Mouse (Mus musculus): ENCODE data around the gene Cmtm7. TPM values are rescaled to one million over a fixed set of nuclear protein-coding genes. Genes with fewer than 3 reads are reported as not detected.

The Cmtm7 gene
- polyA plus RNA-seq, 1 experiment: 95.8 TPM

DNA sequence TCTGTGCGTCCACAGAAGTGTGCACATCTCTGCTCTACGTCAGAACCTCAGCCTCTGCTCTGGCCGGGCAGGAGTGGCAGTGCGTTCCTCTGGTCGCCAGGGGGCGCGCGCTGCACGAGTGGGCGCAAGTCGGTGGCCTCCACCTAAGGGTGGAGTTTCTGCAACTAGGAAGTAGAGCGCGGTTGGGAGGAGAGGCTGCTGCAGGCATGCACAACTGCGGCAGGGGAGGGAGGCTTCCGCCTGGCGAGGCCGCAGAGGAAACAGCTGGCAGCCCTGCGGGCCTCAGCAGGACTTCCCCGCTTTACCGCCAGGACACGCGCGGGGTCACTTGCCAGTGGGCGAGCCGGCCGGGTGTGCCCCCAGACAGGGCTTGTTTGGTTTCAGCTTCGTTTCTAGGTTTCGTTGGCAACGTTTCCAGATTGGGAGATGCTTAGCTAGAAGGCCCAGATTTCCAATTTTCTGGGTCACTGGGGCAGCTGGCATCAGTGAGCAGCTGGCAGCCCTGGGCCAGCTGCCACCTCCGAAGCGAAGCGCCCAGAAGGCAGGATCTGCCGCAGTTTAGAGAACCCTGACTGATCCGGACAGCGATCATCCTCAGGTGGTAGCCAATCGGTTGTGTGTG lies 28.7 kb downstream of the Cmtm7 start:
- TF ChIP-seq POLR2A (IDR thresholded peaks at IDR 0.05; ENCODE audit: low read depth, low read length): peak; percentile 84
- peak; percentile 96 for TF ChIP-seq CTCF (IDR thresholded peaks at IDR 0.05; ENCODE audit: borderline replicate concordance, insufficient read depth, low read length)

DNA sequence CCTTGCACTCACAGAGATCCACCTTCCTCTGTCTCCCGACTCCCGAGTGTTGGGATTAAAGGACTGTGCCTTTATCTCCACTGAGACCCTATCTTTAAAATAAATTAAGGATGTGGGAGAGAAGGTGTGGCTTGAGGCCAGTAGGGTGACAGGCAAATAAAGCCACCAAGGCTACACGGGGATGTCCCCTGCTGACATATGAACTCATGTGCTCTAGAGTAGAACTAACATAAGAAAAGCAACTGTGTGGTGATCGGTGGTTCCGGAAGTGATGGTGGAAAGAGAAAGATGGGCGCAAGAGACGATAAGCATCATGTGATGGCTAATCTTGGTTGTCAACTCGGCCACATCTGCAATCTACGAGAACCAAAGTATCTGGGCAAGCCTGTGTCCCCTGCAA lies 29.3 kb downstream of the Cmtm7 start:
- Histone ChIP-seq H3K4me1 (ENCODE audit: control insufficient read depth, insufficient read depth, low read length) (no peaks in the 10 kb centered on the region), H3K4me3 (ENCODE audit: insufficient read depth, low read length) (no peak overlapping the region), H3K27ac (ENCODE audit: insufficient read depth, low read length) (no peak overlapping the region)
- no peak for TF ChIP-seq CTCF (IDR thresholded peaks at IDR 0.05; ENCODE audit: borderline replicate concordance, insufficient read depth, low read length)
- TF ChIP-seq POLR2A (IDR thresholded peaks at IDR 0.05; ENCODE audit: low read depth, low read length): no peak

More for the DNA sequence above, 28.7 kb downstream of the Cmtm7 start:
- peak overlapping the region; percentile 51 for H3K27ac ChIP-seq (ENCODE audit: insufficient read depth, low read length)
- H3K4me1 ChIP-seq (ENCODE audit: control insufficient read depth, insufficient read depth, low read length): no peaks in the 10 kb centered on the region
- H3K4me3 ChIP-seq (ENCODE audit: insufficient read depth, low read length): peak overlapping the region; percentile 39

DNA sequence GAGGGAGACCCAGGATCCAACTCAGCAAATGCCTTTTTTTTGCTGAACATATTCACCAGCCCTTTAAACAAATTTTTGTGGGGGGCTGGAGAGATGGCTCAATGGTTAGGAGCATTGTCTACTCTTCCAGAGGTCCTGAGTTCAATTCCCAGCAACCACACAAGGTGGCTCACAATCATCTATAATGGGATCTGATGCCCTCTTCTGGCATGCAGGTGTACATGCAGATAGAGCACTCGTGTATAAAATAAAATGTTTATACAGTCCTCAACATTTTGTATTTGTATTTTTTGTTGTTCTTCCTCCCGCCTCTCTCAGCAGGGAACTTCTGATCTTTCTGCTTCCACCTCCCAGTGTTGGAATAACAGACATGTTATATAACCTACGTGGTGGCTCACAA lies 30.1 kb downstream of the Cmtm7 start:
- H3K4me3 ChIP-seq (ENCODE audit: insufficient read depth, low read length): no peak overlapping the region
- TF ChIP-seq POLR2A (IDR thresholded peaks at IDR 0.05; ENCODE audit: low read depth, low read length): no peak
- no peak overlapping the region for H3K27ac ChIP-seq (ENCODE audit: insufficient read depth, low read length)
- no peaks in the 10 kb centered on the region for H3K4me1 ChIP-seq (ENCODE audit: control insufficient read depth, insufficient read depth, low read length)

DNA sequence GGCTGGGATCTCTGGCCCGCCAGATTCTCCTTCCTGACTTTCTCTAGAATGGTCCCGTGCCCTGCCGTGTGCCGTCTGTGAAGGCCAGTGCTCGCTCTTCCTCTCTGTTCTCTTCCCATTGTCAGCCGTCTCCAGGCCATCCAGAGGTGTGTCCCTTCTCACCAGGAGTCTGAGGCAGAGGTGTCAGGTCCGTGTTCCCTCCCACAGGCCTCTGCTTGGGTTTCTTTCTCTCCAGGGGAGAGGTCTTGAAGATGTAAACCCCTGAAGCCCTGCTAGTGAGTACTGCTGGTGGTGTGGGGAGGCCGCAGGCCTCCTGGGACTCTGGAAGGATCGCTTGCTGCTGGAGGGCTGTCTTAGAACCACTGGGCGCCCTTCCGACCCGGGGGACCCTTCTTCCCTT lies 34.2 kb downstream of the Cmtm7 start:
- no peaks in the 10 kb centered on the region for H3K4me1 ChIP-seq (ENCODE audit: control insufficient read depth, insufficient read depth, low read length)
- H3K27ac ChIP-seq (ENCODE audit: insufficient read depth, low read length): no peak overlapping the region
- H3K4me3 ChIP-seq (ENCODE audit: insufficient read depth, low read length): no peak overlapping the region
- TF ChIP-seq CTCF (IDR thresholded peaks at IDR 0.05; ENCODE audit: borderline replicate concordance, insufficient read depth, low read length): no peak
- no peak for TF ChIP-seq POLR2A (IDR thresholded peaks at IDR 0.05; ENCODE audit: low read depth, low read length)

DNA sequence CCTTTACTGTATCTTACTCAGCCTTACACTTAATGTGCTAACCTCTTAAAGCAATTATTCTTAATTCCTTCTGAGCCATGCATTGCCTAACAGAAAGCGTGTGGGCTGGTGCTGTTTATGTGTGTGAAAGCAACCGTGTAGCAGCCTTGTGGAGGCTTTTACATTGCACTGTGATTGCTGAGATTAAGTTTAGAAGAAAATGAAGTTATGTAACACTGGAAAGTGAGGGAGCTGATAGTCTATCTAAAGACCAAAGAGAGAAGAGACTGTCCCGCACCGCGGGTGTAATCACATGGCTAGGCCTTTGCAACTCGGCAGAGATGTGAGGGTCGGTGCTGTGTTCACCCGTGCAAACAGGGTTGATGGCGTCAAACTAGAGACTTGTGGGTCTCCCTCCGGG lies 34.6 kb downstream of the Cmtm7 start:
- TF ChIP-seq CTCF (IDR thresholded peaks at IDR 0.05; ENCODE audit: borderline replicate concordance, insufficient read depth, low read length) (no peak), POLR2A (IDR thresholded peaks at IDR 0.05; ENCODE audit: low read depth, low read length) (no peak)
- no peak overlapping the region for H3K27ac ChIP-seq (ENCODE audit: insufficient read depth, low read length)
- H3K4me1 ChIP-seq (ENCODE audit: control insufficient read depth, insufficient read depth, low read length): no peaks in the 10 kb centered on the region
- H3K4me3 ChIP-seq (ENCODE audit: insufficient read depth, low read length): no peak overlapping the region

DNA sequence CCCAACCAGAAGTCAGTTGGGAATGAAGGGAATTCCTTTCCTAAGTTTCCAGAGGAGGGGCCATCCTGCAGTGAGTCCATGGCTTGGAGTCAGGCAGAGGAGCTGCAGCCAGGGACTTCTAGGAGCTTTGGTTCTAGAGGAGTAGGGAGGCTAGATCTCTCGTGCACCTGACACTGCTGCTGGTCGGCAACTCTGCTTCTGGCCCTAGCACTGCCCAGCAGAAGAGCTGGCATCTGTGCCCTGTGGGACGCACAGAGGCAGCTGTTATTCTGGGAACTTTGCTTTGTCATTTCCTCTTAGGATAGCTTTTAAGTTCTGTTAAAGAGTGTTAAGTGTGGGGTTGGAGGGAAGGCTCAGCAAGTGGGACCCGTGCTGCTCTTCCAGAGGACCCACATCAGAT lies 36.0 kb downstream of the Cmtm7 start:
- Histone ChIP-seq H3K27ac (ENCODE audit: insufficient read depth, low read length) (no peak overlapping the region), H3K4me1 (ENCODE audit: control insufficient read depth, insufficient read depth, low read length) (no peaks in the 10 kb centered on the region), H3K4me3 (ENCODE audit: insufficient read depth, low read length) (no peak overlapping the region)
- TF ChIP-seq POLR2A (IDR thresholded peaks at IDR 0.05; ENCODE audit: low read depth, low read length) (no peak), CTCF (IDR thresholded peaks at IDR 0.05; ENCODE audit: borderline replicate concordance, insufficient read depth, low read length) (no peak)

DNA sequence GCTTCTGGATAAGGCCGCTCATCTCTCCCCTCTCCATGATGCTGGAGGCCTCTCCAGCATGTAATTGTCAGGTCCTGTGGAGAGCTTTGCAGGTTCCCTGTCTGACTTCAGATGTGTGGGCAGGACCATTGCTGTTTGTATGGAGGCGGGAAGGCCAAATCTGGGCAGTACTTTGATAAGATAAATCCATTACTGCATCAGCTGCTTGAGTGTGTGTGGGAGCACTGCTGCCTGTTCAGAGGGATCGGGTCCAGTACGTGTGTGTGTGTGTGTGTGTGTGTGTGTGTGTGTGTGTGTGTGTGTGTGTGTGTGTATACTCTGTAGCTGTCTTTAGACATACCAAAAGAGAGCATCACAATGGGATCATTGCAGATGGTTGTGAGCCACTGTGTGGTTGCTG lies 36.5 kb downstream of the Cmtm7 start:
- no peak overlapping the region for H3K4me3 ChIP-seq (ENCODE audit: insufficient read depth, low read length)
- no peak overlapping the region for H3K27ac ChIP-seq (ENCODE audit: insufficient read depth, low read length)
- no peaks in the 10 kb centered on the region for H3K4me1 ChIP-seq (ENCODE audit: control insufficient read depth, insufficient read depth, low read length)
- TF ChIP-seq POLR2A (IDR thresholded peaks at IDR 0.05; ENCODE audit: low read depth, low read length) (no peak), CTCF (IDR thresholded peaks at IDR 0.05; ENCODE audit: borderline replicate concordance, insufficient read depth, low read length) (no peak)

DNA sequence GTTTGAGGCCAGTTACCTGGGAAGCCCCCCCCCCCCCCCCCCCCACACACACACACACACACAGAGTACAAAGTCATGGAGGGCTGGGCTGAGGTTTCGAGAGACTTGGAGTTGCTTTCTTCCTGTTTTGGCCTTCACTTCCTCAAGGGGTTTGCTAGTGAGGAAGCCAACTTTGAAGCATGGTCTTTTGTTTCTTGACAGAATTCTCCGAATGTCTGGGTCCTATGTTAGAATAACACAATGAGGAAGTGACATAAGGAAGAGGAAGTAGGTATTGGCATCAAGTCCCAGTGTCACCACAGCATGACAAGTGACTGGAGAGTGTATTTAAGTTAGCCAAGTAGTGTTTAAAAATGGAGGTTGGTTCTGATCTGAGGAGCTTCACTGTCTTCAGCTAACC lies 38.9 kb downstream of the Cmtm7 start:
- H3K4me3 ChIP-seq (ENCODE audit: insufficient read depth, low read length): no peak overlapping the region
- no peaks in the 10 kb centered on the region for H3K4me1 ChIP-seq (ENCODE audit: control insufficient read depth, insufficient read depth, low read length)
- TF ChIP-seq POLR2A (IDR thresholded peaks at IDR 0.05; ENCODE audit: low read depth, low read length): no peak
- no peak overlapping the region for H3K27ac ChIP-seq (ENCODE audit: insufficient read depth, low read length)

DNA sequence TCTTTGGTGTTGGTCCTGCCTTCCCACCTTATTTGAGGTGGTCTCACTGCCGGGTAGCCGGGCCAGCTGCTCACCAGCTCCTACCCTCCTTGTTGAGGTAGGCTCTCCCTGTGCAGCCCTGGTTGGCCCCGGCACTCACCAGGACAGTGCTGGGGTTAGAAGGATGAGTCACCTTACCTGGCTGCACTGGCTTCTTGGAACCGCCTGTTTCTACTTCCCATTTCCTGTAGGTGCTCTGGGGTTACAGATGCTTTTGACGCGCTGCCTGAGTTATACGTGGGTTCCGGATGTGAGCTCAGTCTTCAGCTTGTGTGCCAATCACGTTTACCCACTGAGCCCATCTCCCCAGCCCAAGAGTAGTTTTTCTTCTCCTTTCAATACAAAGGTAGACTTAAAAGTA lies 41.3 kb downstream of the Cmtm7 start:
- no peak overlapping the region for H3K4me3 ChIP-seq (ENCODE audit: insufficient read depth, low read length)
- TF ChIP-seq CTCF (IDR thresholded peaks at IDR 0.05; ENCODE audit: borderline replicate concordance, insufficient read depth, low read length) (no peak), POLR2A (IDR thresholded peaks at IDR 0.05; ENCODE audit: low read depth, low read length) (no peak)
- H3K27ac ChIP-seq (ENCODE audit: insufficient read depth, low read length): no peak overlapping the region
- no peaks in the 10 kb centered on the region for H3K4me1 ChIP-seq (ENCODE audit: control insufficient read depth, insufficient read depth, low read length)

DNA sequence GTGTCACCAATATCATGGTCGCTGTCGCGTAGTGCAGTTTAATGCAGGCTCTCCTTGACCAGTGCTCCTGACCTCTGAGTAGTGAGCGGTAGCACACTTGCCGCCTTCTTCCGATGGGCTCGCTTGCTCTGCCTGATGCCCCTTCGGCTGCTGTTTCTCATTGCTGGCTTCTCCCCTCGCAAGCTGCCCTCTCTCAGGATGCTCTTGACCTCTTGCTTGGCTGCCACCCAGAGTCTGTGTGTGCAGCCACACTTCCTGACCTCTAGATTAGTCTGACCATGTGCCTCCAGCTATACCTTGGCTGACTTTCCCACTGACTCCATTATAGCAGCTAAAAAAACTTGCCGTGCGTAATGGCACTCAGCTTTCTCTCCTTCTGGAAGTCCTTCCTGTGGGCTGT lies 45.2 kb downstream of the Cmtm7 start:
- TF ChIP-seq CTCF (IDR thresholded peaks at IDR 0.05; ENCODE audit: borderline replicate concordance, insufficient read depth, low read length) (no peak), POLR2A (IDR thresholded peaks at IDR 0.05; ENCODE audit: low read depth, low read length) (no peak)
- Histone ChIP-seq H3K27ac (ENCODE audit: insufficient read depth, low read length) (no peak overlapping the region), H3K4me1 (ENCODE audit: control insufficient read depth, insufficient read depth, low read length) (no peaks in the 10 kb centered on the region), H3K4me3 (ENCODE audit: insufficient read depth, low read length) (no peak overlapping the region)

DNA sequence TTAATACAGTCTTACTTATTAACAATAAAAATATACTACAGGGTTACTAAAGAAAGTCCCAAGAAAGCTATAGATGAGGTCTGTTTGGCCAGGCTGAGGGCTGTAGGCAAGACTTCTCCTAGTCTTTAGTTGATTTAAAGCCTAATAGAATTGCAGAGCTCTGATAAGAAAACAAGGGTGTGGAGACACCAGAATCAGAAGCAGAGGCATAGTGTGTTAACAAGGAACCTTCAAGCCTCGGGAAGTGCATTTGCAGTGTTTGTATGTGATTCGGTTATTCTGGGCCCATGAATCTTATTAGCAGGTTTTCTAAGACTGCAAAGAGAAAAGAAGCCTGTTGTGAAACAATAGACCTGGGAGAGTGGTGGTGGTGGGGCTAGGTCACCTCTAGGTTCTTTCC lies 48.4 kb downstream of the Cmtm7 start:
- H3K4me3 ChIP-seq (ENCODE audit: insufficient read depth, low read length): no peak overlapping the region
- no peaks in the 10 kb centered on the region; the same call in 1 of the 2 replicates for H3K4me1 ChIP-seq (ENCODE audit: control insufficient read depth, insufficient read depth, low read length)
- TF ChIP-seq CTCF (IDR thresholded peaks at IDR 0.05; ENCODE audit: borderline replicate concordance, insufficient read depth, low read length): no peak
- TF ChIP-seq POLR2A (IDR thresholded peaks at IDR 0.05; ENCODE audit: low read depth, low read length): no peak
- no peak overlapping the region for H3K27ac ChIP-seq (ENCODE audit: insufficient read depth, low read length)
